11 mouse cellular contexts compared by ENCODE assay signal in the genomic region with DNA sequence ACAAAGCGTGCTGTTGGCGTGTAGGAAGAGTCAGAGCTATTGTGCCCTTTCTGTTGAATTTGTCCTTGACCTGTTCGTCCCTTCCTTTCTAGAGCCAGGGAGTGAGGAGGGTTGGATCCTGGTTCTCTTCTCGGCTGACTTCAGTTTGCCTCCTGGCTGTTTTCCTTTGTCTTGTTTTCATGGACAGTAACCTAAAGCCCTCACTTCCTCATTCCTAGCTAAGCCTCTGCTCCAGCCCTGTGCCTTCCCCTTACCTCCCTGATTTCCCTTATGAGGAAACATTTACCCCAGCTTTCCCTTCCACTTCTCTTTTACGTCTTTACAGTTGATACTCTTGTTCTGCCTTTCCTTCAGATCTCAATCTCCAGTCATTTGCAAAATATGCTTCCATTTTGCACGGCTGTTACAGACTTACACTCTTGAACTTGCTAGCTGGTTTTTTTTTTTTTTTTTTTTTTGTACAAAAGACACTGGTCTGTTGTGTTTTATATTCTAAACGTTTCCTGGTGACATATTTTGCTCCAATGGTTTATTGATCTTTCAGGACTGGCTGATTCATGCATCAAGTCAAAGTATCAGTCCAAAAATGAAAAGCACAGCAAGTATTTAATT. TPM values are rescaled to one million over a fixed set of nuclear protein-coding genes. Genes with fewer than 3 reads are reported as not detected.
DNase-seq lines count a peak whose midpoint lies in the region; ATAC-seq and TF ChIP-seq lines count a peak whose summit lies in the region.
"Had no signal": no experiment of that assay in that cellular context is flagged by ENCODE, and none has a peak within 500 bp of the region (broad histone marks: within the 10 kb centered on the region; RNA-seq: fewer than 3 reads in every experiment).

No protein-coding gene starts in this region.

- H3K4me1 ChIP-seq in lung, embryonic 14.5 days (ENCODE audit: insufficient read depth) = no peaks in the 10 kb centered on the region
- no peaks in the 10 kb centered on the region for H3K4me1 ChIP-seq in lung, adult 2 months (ENCODE audit: control insufficient read depth, insufficient read depth, low read length)
- H3K4me1 ChIP-seq in brown adipose tissue, adult 24 weeks (ENCODE audit: control insufficient read depth, insufficient read depth, insufficient read length, low read length) = peaks cover 12% of the 10 kb centered on the region; the same call in 1 of the 2 replicates
- H3K4me1 ChIP-seq in limb, embryonic 10.5 days = peaks cover 22% of the 10 kb centered on the region

- H3K36me3 ChIP-seq in lung, embryonic 14.5 days (ENCODE audit: insufficient read depth) = no peaks in the 10 kb centered on the region
- no peaks in the 10 kb centered on the region for H3K36me3 ChIP-seq in limb, embryonic 10.5 days

- no peak for DNase-seq in lung, embryonic 14.5 days
- DNase-seq in lung, adult 2 months = no peak
- peak; percentile 36 for DNase-seq in limb, embryonic 10.5 days (ENCODE audit: low spot score)
- no peak for DNase-seq in MN1 (ENCODE audit: low spot score)
- DNase-seq in spleen, postnatal 14 days (ENCODE audit: low spot score in 2 of 2) = no peak
- DNase-seq in thymus, postnatal 14 days = no peak
- DNase-seq: cerebellum, postnatal 36 days; lung, postnatal 10 days had no signal

- no peaks in the 10 kb centered on the region for H3K27me3 ChIP-seq in lung, embryonic 14.5 days (ENCODE audit: insufficient read depth, low read length)
- no peaks in the 10 kb centered on the region for H3K27me3 ChIP-seq in limb, embryonic 10.5 days (ENCODE audit: low read depth, poor library complexity, severe bottlenecking)

- no peak for TF ChIP-seq CTCF in lung, embryonic 14.5 days (IDR thresholded peaks at IDR 0.05; ENCODE audit: low read depth)
- no peak for TF ChIP-seq CTCF in lung, adult 2 months (IDR thresholded peaks at IDR 0.05; ENCODE audit: insufficient read depth, low read length)

- no peaks in the 10 kb centered on the region for H3K9me3 ChIP-seq in lung, embryonic 14.5 days (ENCODE audit: low read depth, low read length)
- no peaks in the 10 kb centered on the region for H3K9me3 ChIP-seq in limb, embryonic 10.5 days (replicated peaks)

- TF ChIP-seq POLR2A in lung, adult 2 months (IDR thresholded peaks at IDR 0.05; ENCODE audit: borderline replicate concordance, extremely low read depth, low read depth, low read length) = no peak

- peak overlapping the region; percentile 56 for H3K27ac ChIP-seq in lung, embryonic 14.5 days (ENCODE audit: low read depth)
- H3K27ac ChIP-seq in brown adipose tissue, adult 24 weeks (replicated peaks; ENCODE audit: low read depth, low read length) = peak overlapping the region; percentile 73
- H3K27ac ChIP-seq in limb, embryonic 10.5 days = peak overlapping the region; percentile 61

- WGBS in lung, embryonic 14.5 days = 34% methylated on average over 7 of the region's 7 CpGs
- WGBS in lung, adult 2 months = 30% methylated on average over 7 of the region's 7 CpGs
- WGBS in limb, embryonic 10.5 days = 58% methylated on average over 7 of the region's 7 CpGs

- H3K9ac ChIP-seq in lung, embryonic 14.5 days = no peak overlapping the region; the same call in 1 of the 2 replicates

- no peak overlapping the region for H3K4me3 ChIP-seq in lung, embryonic 14.5 days (ENCODE audit: low read depth, low read length)
- H3K4me3 ChIP-seq in lung, adult 2 months (replicated peaks; ENCODE audit: extremely low read depth, low read depth, low read length) = no peak overlapping the region
- H3K4me3 ChIP-seq in brown adipose tissue, adult 24 weeks (ENCODE audit: insufficient read depth, low read depth, low read length) = no peak overlapping the region
- no peak overlapping the region for H3K4me3 ChIP-seq in limb, embryonic 10.5 days

- ATAC-seq in lung, embryonic 14.5 days (ENCODE audit: insufficient read depth) = no peak
- peak; percentile 61 for ATAC-seq in neutrophil, adult 5-6 weeks (ENCODE audit: extremely low read depth, insufficient number of reproducible peaks, low FRiP score, poor library complexity, severe bottlenecking)
- ATAC-seq: hindbrain, embryonic 16.5 days had no signal

- H3K4me2 ChIP-seq in lung, embryonic 14.5 days = 0 out of 2 replicates have a peak overlapping the region, but pooled peaks have one; percentile 21

RNA-seq across cellular contexts. Expression of gene Prkar2b, which starts 50.5 kb away (rescaled TPM):
- 31.6 and 31.9 TPM in 2 replicates for polyA plus RNA-seq in lung, embryonic 14.5 days (2014; fragmentation: Nextera tagmentation; extraction: Ambion mirVana)
- polyA plus RNA-seq in lung, adult 2 months (2012; rRNA removed) = 10.9 and 12.2 TPM in 2 replicates
- 809 and 945 TPM in 2 replicates for polyA plus RNA-seq in brown adipose tissue, adult 24 weeks (2012; ENCODE audit: insufficient read depth, insufficient read length, missing spikeins)
- 22.5 and 24.8 TPM in 2 replicates for polyA plus RNA-seq in limb, embryonic 10.5 days (2016; fragmentation: Nextera tagmentation; extraction: Ambion mirVana)
- 39.8 and 41.3 TPM in 2 replicates for total RNA-seq in neutrophil, adult 5-6 weeks (2017)

Comparison
In these comparisons a context has a peak if more than half of its experiments do, and no peak if none do; other contexts are left out.
1. RNA of gene Prkar2b, which starts 50.5 kb away (polyA plus RNA-seq): 809 to 945 TPM in brown adipose tissue, adult 24 weeks; 31.6 to 31.9 TPM in lung, embryonic 14.5 days, 22.5 to 24.8 TPM in limb, embryonic 10.5 days and 10.9 to 12.2 TPM in lung, adult 2 months; every median in the first group is over 10 times any median in the second.
2. Peak in every context shown above with its lines, with median percentiles within 50 percentile points of each other: H3K27ac ChIP-seq.